Mouse (Mus musculus): ENCODE measurements around the gene Gm281.

GRCm38 (mm10) chr14:13917630-13918029, 3.4 kb upstream of the Gm281 start:
- TF ChIP-seq CTCF (IDR thresholded peaks at IDR 0.05; ENCODE audit: extremely low read depth, insufficient read depth, low read length) = peak; percentile 65; the same call in 1 of the 2 replicates
- no peak for TF ChIP-seq POLR2A (IDR thresholded peaks at IDR 0.05; ENCODE audit: extremely low read depth, insufficient read depth, low read length)
